Mouse (Mus musculus): ENCODE measurements around the gene Utrn. TPM values are rescaled to one million over a fixed set of nuclear protein-coding genes. Genes with fewer than 3 reads are reported as not detected.

The Utrn gene
- polyA plus RNA-seq, 1 experiment, result 104 TPM

GRCm38 (mm10) chr10:12903440-12904139, 34.4 kb upstream of the Utrn start:
- H3K4me3 ChIP-seq (ENCODE audit: insufficient read depth, low read length), result no peak overlapping the region
- H3K27ac ChIP-seq (ENCODE audit: insufficient read depth, low read length), result no peak overlapping the region
- TF ChIP-seq CTCF (IDR thresholded peaks at IDR 0.05; ENCODE audit: borderline replicate concordance, insufficient read depth, low read length) (no peak), POLR2A (IDR thresholded peaks at IDR 0.05; ENCODE audit: low read depth, low read length) (no peak)
- no peaks in the 10 kb centered on the region for H3K4me1 ChIP-seq (ENCODE audit: control insufficient read depth, insufficient read depth, low read length)

- H3K4me1 ChIP-seq (ENCODE audit: control insufficient read depth, insufficient read depth, low read length), result no peaks in the 10 kb centered on the region
- no peak for TF ChIP-seq CTCF (IDR thresholded peaks at IDR 0.05; ENCODE audit: borderline replicate concordance, insufficient read depth, low read length)
- H3K4me3 ChIP-seq (ENCODE audit: insufficient read depth, low read length), result no peak overlapping the region
- H3K27ac ChIP-seq (ENCODE audit: insufficient read depth, low read length), result no peak overlapping the region
Measured at GRCm38 (mm10) chr10:12899901-12900300, 30.7 kb upstream of the Utrn start.

GRCm38 (mm10) chr10:12893339-12893738, 24.2 kb upstream of the Utrn start:
- H3K27ac ChIP-seq (ENCODE audit: insufficient read depth, low read length), result peak overlapping the region; percentile 19; the same call in 1 of the 2 replicates
- peaks cover 10% of the 10 kb centered on the region; the same call in 1 of the 2 replicates for H3K4me1 ChIP-seq (ENCODE audit: control insufficient read depth, insufficient read depth, low read length)
- H3K4me3 ChIP-seq (ENCODE audit: insufficient read depth, low read length), result no peak overlapping the region
- TF ChIP-seq POLR2A (IDR thresholded peaks at IDR 0.05; ENCODE audit: low read depth, low read length) (no peak), CTCF (IDR thresholded peaks at IDR 0.05; ENCODE audit: borderline replicate concordance, insufficient read depth, low read length) (no peak)

- Histone ChIP-seq H3K4me1 (ENCODE audit: control insufficient read depth, insufficient read depth, low read length) (peaks cover 11% of the 10 kb centered on the region), H3K4me3 (ENCODE audit: insufficient read depth, low read length) (no peak overlapping the region), H3K27ac (ENCODE audit: insufficient read depth, low read length) (peak overlapping the region; percentile 55; the same call in 1 of the 2 replicates)
- TF ChIP-seq POLR2A (IDR thresholded peaks at IDR 0.05; ENCODE audit: low read depth, low read length) (no peak), CTCF (IDR thresholded peaks at IDR 0.05; ENCODE audit: borderline replicate concordance, insufficient read depth, low read length) (no peak)
Measured at GRCm38 (mm10) chr10:12888373-12888772, 19.2 kb upstream of the Utrn start.

GRCm38 (mm10) chr10:12887792-12888191, 18.6 kb upstream of the Utrn start:
- peaks cover 6% of the 10 kb centered on the region; the same call in 1 of the 2 replicates for H3K4me1 ChIP-seq (ENCODE audit: control insufficient read depth, insufficient read depth, low read length)
- no peak overlapping the region for H3K4me3 ChIP-seq (ENCODE audit: insufficient read depth, low read length)
- no peak for TF ChIP-seq POLR2A (IDR thresholded peaks at IDR 0.05; ENCODE audit: low read depth, low read length)
- TF ChIP-seq CTCF (IDR thresholded peaks at IDR 0.05; ENCODE audit: borderline replicate concordance, insufficient read depth, low read length), result no peak
- peak overlapping the region; percentile 55; the same call in 1 of the 2 replicates for H3K27ac ChIP-seq (ENCODE audit: insufficient read depth, low read length)

GRCm38 (mm10) chr10:12884308-12884948, 15.3 kb upstream of the Utrn start:
- peaks cover 6% of the 10 kb centered on the region; the same call in 1 of the 2 replicates for H3K4me1 ChIP-seq (ENCODE audit: control insufficient read depth, insufficient read depth, low read length)
- H3K4me3 ChIP-seq (ENCODE audit: insufficient read depth, low read length), result no peak overlapping the region
- no peak overlapping the region for H3K27ac ChIP-seq (ENCODE audit: insufficient read depth, low read length)
- TF ChIP-seq CTCF (IDR thresholded peaks at IDR 0.05; ENCODE audit: borderline replicate concordance, insufficient read depth, low read length), result no peak
- no peak for TF ChIP-seq POLR2A (IDR thresholded peaks at IDR 0.05; ENCODE audit: low read depth, low read length)

GRCm38 (mm10) chr10:12881911-12882310, 12.7 kb upstream of the Utrn start:
- no peak overlapping the region for H3K4me3 ChIP-seq (ENCODE audit: insufficient read depth, low read length)
- no peak overlapping the region for H3K27ac ChIP-seq (ENCODE audit: insufficient read depth, low read length)
- H3K4me1 ChIP-seq (ENCODE audit: control insufficient read depth, insufficient read depth, low read length), result 0 out of 2 replicates have a peak, but pooled peaks cover 4% of the 10 kb centered on the region
- TF ChIP-seq CTCF (IDR thresholded peaks at IDR 0.05; ENCODE audit: borderline replicate concordance, insufficient read depth, low read length) (no peak), POLR2A (IDR thresholded peaks at IDR 0.05; ENCODE audit: low read depth, low read length) (no peak)

- TF ChIP-seq POLR2A (IDR thresholded peaks at IDR 0.05; ENCODE audit: low read depth, low read length), result no peak
- no peak for TF ChIP-seq CTCF (IDR thresholded peaks at IDR 0.05; ENCODE audit: borderline replicate concordance, insufficient read depth, low read length)
- no peak overlapping the region for H3K27ac ChIP-seq (ENCODE audit: insufficient read depth, low read length)
- no peak overlapping the region for H3K4me3 ChIP-seq (ENCODE audit: insufficient read depth, low read length)
- H3K4me1 ChIP-seq (ENCODE audit: control insufficient read depth, insufficient read depth, low read length), result peaks cover 6% of the 10 kb centered on the region
Measured at GRCm38 (mm10) chr10:12879313-12879695, 10.1 kb upstream of the Utrn start.

- Histone ChIP-seq H3K27ac (ENCODE audit: insufficient read depth, low read length) (peak overlapping the region; percentile 64; the same call in 1 of the 2 replicates), H3K4me1 (ENCODE audit: control insufficient read depth, insufficient read depth, low read length) (peaks cover 4% of the 10 kb centered on the region), H3K4me3 (ENCODE audit: insufficient read depth, low read length) (no peak overlapping the region)
- TF ChIP-seq POLR2A (IDR thresholded peaks at IDR 0.05; ENCODE audit: low read depth, low read length) (no peak), CTCF (IDR thresholded peaks at IDR 0.05; ENCODE audit: borderline replicate concordance, insufficient read depth, low read length) (no peak)
Measured at GRCm38 (mm10) chr10:12878661-12879312, 9.6 kb upstream of the Utrn start.
